Mouse (Mus musculus) spleen, postnatal 14 days (tissue): ENCODE data around the gene Slc7a12.

Source experiments
- DNase-seq, 2 experiments: peaks; one replicate each; pipeline ENCODE4 v3.0.0; 2021 to 2022; ENCODE audit warnings: low spot score in 2 of 2

Gene Slc7a12

DNA sequence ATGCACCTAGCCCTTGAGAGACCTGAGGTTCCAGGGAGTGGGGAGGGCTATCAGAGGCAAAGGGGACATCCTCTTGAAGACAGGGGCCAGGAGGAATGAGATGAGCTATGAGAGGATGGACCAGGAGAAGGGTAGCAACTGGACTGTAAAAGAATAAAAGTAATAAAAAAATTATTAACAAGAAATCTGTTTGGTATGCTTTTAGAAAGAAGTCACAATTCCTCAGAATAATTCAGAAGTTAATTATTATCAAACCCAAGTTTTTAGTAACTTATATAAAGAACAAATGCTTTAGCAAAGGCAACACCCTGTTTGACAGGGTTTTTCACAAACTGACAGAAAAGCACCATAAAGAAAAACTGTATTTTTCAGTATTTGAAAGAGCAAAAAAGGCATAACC, at the start of gene Slc7a12:
Gene Slc7a12, plus strand, starts transcription at position 301 of the 400 bp plus-strand sequence.
- no peak for DNase-seq

GRCm38 (mm10) chr3:14432381-14432780, 48.1 kb upstream of the Slc7a12 start:
- no peak for DNase-seq

GRCm38 (mm10) chr3:14446015-14446414, 34.5 kb upstream of the Slc7a12 start:
- no peak for DNase-seq

GRCm38 (mm10) chr3:14446691-14447090, 33.8 kb upstream of the Slc7a12 start:
- no peak for DNase-seq
